Mouse (Mus musculus): ENCODE measurements around the gene Gm9195. TPM values are rescaled to one million over a fixed set of nuclear protein-coding genes. Genes with fewer than 3 reads are reported as not detected.

The Gm9195 gene
- polyA plus RNA-seq, 1 experiment from 2014 or later: not detected

DNA sequence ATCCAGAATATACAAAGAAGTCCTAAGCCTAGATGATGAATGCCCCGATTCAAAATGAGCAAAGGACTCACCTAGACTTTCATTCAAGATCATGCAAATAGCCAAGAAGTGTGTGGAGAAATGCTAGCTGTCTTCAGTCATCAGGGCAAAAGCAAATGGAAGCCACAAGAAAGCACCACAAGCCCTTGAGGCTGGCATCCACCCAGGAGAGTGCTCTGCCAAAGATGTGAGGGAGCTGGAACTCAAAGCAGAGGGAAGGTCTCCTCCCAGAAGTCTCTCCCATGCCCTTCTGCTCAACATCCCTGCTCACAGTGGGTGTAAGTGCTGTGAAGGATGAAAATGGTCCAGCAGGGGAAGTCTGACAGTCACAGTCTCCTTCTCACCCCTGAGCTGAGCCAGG is 52.7 kb downstream of the Gm9195 start:
- Histone ChIP-seq H3K36me3 (no peaks in the 10 kb centered on the region), H3K27ac (no peak overlapping the region), H3K4me2 (replicated peaks) (no peak overlapping the region), H3K9ac (replicated peaks) (no peak overlapping the region), H3K4me3 (replicated peaks) (no peak overlapping the region), H3K9me3 (no peaks in the 10 kb centered on the region), H3K4me1 (replicated peaks) (no peaks in the 10 kb centered on the region), H3K27me3 (no peaks in the 10 kb centered on the region)
- WGBS: 85% methylated on average over 1 of the region's 1 CpGs
- ATAC-seq: no peak

DNA sequence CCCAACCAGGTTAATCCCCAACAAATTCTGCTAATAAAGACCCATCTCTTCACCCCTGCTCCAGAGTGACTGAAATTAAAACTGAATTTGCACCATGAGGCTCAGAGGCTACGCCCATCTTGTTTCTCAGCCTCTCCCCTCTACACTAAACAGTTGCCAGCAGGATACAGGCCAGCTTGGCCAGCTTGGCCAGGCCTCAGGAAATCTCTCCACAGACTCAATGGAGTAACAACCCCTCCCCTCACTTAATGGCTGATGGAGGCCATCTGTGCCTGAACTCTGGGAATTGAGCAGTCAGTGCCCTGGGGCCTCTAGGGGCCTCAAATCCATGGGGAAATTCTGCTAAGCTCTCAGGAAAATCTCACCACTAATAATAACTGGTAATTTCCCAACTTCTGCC is 101.9 kb downstream of the Gm9195 start:
- no peaks in the 10 kb centered on the region for H3K27me3 ChIP-seq
- H3K27ac ChIP-seq: no peak overlapping the region
- 0 out of 2 replicates have a peak, but pooled peaks cover 4% of the 10 kb centered on the region for H3K4me1 ChIP-seq (replicated peaks)
- no peak overlapping the region for H3K4me2 ChIP-seq (replicated peaks)
- H3K9ac ChIP-seq (replicated peaks): no peak overlapping the region
- ATAC-seq: 0 out of 2 replicates have a peak, but pooled peaks have one; percentile 48
- H3K36me3 ChIP-seq: no peaks in the 10 kb centered on the region
- WGBS: 66% methylated on average over 1 of the region's 1 CpGs
- H3K4me3 ChIP-seq (replicated peaks): no peak overlapping the region
- no peaks in the 10 kb centered on the region for H3K9me3 ChIP-seq

DNA sequence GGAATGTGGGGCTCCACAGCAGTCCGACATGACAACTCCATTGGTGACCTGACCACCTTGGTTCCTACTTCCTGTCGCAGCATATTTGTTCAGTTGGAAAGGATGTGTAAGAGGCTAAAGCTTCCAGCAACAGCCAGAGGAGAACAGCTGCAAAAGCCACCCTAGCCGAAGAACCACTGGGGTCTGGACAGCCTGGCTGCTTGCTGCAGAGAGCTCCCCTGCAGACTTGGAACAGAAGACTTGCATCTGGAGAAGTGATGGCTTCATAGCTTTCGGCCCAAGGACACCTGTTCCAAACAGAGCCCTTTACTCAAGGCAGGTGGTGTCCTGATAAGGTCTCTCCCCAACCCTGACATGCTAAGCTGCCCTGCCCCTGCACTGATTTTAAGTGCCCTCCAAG is 102.3 kb downstream of the Gm9195 start:
- Histone ChIP-seq H3K9me3 (no peaks in the 10 kb centered on the region), H3K4me3 (replicated peaks) (no peak overlapping the region), H3K4me2 (replicated peaks) (no peak overlapping the region), H3K4me1 (replicated peaks) (0 out of 2 replicates have a peak, but pooled peaks cover 4% of the 10 kb centered on the region), H3K27ac (no peak overlapping the region), H3K9ac (replicated peaks) (no peak overlapping the region), H3K36me3 (no peaks in the 10 kb centered on the region), H3K27me3 (no peaks in the 10 kb centered on the region)
- 87% methylated on average over 4 of the region's 4 CpGs for WGBS
- ATAC-seq: no peak

DNA sequence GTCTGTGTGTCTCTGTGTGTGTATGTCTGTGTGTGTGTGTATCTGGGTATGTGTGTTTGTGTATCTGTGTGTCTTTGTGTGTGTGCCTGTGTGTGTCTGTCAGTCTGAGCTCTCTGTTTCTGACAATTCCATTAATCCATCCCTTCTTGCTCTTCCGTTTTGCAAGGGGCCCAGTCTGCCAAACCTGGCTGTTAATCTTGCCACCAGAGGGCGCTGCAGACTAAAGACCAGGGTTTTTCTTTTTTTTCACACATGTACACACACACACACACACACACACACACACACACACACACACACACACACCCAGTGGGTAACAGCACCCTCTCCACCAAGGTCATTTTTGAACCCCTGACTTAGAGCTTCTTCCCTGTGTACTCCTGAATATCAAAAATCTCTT is 114.4 kb downstream of the Gm9195 start:
- Histone ChIP-seq H3K27me3 (no peaks in the 10 kb centered on the region; the same call in 1 of the 2 replicates), H3K27ac (no peak overlapping the region), H3K4me3 (replicated peaks) (no peak overlapping the region), H3K4me2 (replicated peaks) (no peak overlapping the region), H3K9ac (replicated peaks) (no peak overlapping the region), H3K36me3 (no peaks in the 10 kb centered on the region), H3K4me1 (replicated peaks) (no peaks in the 10 kb centered on the region), H3K9me3 (no peaks in the 10 kb centered on the region)
- 38% methylated on average over 1 of the region's 2 CpGs for WGBS
- ATAC-seq: no peak

Other genes with a start within 250 kb of the Gm9195 start
- gene Fndc3a, start 218.2 kb upstream of the Gm9195 start, polyA plus RNA-seq (2015; fragmentation: Nextera tagmentation; extraction: Ambion mirVana): 57.3 and 59.1 TPM in 2 replicates